Mouse (Mus musculus) CD4-positive helper T cell, adult 2 months (primary cell): ENCODE data around the gene Eloa.
"Not testable (repeated sequence)": the region's sequence is repeated elsewhere in the genome, so short reads cannot be mapped to it uniquely, and the experiment has no call there.

Experiments used
- DNase-seq: peaks from one replicate; pipeline ENCODE4 v3.0.0-alpha.2; 2012; ENCODE audit warnings: low read depth, missing footprints, low spot score

Gene Eloa

DNA sequence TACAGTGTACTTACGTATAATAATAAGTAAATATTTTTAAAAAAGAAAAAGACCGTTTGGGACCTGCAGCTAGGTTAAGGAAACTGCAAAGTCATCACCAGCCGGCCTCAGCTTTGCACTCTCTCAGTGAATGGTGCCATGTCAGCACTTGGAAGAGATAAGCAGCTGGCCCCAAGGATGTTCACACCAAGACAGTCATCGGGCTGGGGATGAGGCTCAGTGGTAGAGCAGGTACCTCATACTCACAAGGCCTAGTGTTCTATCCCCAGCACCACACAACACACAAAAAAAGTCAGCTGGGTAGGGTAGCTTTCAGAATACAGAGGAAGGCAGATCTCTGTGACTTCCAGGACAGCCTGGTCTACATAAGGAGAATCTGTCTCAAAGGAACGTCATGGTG lies 36.4 kb downstream of the Eloa start:
- DNase-seq = no peak

DNA sequence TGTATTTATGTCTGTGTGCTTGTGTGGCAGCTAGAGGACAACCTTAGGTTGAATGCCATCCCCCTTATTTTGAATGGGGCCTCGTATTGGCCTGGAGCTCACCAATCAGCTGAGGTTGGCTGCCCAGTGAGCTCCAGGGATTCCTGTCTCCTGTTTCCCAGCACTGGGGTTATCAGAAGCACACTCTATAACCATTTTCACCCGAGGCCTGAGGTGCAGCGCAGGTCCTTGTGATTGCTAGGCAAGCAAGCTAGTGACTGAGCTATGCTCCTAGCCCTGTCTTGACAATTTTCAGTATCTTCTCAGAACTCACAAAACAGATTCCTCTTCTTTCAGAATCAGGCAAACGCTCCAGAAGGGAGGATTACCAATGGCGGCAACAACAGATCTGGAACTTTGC lies 37.0 kb downstream of the Eloa start:
- DNase-seq = no peak

DNA sequence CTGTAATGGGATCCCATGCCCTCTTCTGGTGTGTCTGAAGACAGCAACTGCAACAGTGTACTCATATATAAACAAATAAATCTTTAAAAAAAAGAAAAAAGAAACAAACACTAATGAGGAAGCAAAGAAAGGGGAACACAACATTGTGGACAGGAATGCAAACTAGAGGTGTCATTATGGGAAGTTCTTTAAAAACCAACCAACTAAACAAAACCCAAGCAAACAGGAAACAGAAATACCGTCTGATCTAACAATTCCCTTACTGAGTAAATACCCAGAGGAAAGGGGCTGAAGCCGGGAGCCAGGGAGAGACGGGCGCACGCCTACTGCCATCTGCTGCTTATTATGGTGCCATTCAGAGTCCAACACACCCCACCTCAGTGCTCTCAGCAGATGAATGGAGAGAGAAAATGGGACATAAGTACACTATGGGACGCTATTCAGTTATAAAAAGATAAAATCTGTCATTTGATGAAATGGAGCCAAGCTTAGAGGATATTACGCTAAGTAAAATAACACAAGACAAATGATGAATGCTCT lies 40.0 kb downstream of the Eloa start:
- no peak for DNase-seq

DNA sequence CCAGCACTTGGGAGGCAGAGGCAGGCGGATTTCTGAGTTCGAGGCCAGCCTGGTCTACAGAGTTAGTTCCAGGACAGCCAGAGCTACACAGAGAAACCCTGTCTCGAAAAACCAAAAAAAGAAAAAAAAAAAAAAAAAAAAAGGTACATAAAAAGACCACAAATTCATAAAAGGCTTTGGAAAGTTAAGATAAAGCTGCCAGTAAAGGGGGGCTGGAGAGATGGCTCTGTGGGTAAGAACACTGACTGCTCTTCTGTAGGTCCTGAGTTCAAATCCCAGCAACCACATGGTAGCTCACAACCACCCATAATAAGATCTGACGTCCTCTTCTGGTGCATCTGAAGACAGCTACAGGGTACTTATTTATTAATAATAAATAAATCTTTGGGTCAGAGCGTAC lies 41.3 kb downstream of the Eloa start:
- not testable (repeated sequence) for DNase-seq

DNA sequence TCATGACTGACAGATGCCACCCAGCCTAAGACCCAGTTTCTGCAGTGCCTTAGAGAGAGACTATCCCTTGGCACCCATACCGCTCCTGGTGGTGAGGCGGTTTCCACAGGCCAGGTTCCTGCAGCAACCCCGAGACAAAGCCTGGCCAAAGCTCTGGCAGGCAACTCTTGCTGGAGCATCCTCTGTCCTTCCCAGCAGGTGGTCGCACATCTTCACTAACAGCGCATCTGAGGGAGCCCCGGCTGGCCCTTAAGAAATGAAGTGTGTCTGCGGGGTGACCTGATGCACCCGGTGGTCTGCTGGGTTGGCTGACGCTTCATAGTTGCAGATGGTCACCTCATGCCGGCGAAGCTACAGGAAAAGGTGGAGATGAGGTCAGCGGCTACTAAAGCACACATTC lies 45.4 kb downstream of the Eloa start:
- no peak for DNase-seq

DNA sequence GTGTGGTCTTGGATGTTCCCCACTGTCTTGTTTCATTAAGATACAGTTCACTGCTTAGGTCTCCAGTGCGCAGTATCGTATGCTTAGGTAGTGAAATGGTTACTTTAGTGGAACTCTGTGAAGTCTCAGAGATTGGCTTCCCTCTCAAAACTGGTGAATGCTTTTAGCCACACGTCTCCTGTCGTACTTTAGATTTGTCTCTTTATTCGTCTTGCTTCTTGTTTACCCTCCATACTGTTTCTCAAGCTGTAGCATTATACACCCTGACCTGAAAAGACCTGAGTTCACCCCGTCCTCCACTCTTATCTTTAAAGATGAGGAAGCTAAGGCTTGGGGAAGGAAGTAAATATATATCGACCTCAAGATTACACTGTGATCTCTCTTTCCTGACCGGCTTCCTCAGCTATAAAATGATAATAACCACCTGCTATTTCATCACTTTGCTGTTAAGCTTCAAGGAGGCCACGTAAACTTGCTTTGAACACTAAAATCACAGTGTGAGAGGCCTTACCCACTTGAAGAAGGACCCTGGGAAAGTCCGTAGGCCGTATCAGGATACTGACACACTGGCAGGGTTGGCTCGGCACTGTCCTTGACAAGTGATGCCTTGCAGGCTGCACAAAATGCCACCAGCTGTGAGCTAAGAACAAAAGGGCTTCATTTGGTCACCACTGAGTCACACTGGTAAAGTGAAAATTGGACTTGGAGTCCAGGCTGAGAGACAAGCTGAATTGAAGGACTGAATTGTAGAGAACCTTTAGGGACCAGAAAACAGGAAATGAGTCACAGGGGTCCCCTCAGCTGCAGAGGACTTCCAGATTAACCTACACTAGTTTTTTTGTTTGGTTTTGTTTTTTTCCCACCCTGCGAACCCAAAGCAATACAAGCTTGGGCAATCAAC lies 48.4 kb downstream of the Eloa start:
- DNase-seq = peak; percentile 35

DNA sequence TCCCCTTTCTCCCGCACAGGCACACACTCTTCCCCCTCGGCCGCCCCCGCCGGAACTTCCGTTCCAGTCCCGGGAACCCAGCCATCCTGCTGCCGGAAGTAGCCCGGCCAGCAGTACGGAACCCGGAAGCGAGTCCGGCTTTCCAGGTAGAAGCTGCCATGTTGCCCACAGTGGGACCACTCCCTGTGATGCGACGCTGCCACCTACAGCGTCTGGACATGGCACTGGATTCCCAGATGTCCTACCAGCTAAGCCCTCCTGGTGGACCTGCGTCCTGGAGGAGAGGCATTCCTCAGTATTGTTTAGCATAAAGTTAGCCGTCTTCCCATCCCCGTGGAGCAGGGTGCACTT lies 49.0 kb downstream of the Eloa start, which contains the start of gene Lypla2:
Gene Lypla2 (minus strand): TSS at position 71 of the 351 bp plus-strand sequence.
- DNase-seq = peak; percentile 79

DNA sequence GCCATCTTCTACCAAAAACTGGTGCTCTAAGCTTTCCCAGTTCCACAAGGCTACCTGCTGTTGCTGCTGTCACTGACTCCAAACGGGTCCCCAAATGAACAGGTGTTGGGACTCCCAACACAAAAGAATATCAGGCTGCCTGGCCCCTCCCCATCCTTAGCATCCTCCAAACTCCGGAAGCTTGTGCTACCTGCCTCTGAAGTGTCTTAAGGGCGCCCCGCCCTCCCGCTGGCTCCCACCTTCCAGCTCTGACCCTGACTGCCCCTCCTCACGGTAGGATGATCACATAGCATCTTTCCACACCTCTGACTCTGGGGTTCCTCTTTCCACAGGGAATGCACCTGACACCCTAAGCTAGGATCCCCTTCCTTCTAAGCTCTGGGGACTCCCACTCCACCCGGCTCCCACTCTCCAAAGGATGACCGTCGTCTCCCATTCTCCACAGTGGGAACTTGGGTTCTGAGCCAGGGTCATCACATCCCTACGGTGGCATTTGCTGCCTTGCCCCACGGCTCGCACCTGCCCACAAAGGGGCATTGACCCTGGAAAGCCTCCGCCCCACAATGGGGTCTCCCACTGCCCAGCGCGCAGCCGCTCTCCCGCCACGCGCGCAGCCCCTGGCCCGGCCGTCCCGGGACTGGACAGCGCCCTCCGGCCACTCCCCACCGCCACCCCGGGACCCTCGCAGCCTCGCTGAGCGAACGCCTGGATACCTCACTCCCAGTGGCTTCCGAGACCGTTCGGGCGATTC lies 49.6 kb downstream of the Eloa start:
- DNase-seq = peak; percentile 52

DNA sequence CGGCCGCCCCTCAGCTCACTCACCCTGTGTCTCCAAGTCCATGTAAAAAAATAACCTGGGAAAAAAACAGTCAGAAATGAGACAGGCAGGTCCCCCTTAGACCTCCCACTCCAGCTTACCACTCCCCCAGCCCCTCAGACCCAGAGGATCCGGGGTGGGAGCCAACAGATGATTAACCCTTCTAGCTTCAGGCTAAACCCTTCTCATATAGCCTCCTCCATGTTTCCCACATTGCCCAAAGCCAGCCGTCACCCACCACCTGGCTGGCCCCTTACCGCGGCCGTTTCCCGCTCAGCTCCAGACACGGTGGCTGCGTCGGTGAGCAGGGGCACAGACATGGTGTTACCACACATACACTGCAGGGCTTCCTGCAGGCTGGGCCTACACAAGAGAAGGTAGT lies 51.0 kb downstream of the Eloa start:
- DNase-seq = no peak

DNA sequence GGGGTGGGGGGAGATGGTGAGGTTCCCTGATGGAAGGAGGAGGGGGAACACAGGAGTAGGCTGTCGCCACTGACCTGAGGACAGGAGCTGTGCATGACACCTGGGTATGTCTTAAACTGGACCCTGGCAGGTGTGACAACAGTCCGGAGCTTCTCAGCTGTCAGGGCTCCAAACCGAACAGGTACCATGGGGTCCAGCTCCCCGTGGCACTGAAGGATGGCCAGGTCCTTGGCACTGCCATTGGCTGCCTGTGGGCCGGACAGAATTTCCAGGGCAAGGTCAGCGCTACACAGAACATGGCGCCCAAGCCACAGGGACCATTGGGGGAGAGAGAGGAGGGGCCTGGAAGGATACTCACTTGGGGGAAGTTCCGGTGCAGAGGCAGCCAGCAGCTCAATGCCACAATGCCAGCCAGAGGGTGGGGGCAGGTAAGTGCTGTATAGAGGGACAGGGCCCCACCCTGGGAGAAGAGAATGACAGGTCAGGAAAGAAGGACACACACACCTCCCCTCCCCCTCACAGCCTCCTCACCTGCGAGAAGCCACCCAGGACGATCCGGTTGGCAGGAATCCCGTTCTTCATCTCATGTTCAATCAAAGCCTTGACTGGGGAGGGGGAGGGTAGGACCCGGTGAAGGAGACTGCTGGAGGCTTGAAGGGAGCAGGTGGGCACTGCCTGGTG lies 52.4 kb downstream of the Eloa start:
- DNase-seq = no peak

DNA sequence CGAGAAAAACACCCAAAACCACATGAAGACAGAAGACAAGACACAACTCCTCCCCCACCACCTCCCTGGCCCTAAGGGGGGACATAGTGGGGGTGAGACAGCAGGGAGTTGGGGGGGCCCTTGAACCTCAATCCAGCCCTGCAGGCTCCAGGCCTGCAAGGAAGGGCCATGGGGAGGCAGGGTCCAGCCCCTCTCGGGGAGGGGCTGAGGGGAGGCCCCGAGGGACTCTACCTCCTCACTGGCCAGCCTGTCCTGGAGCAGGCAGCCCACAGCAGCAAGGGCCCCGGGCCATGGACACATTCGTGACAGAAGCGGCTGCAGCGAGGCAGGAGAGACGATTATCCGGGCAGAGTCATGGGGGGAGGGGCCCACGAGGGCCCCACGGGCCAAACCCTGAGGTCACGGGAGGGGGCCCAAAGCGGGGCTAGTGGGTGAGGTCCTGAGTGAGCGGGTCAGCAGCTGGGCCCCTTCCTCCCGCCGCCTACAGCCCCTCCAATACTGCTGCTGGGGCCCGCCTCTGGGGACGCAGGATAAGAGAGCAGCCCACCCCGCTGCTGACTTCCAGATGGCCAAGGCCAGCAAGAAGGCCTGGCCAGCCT lies 53.2 kb downstream of the Eloa start:
- DNase-seq = no peak

DNA sequence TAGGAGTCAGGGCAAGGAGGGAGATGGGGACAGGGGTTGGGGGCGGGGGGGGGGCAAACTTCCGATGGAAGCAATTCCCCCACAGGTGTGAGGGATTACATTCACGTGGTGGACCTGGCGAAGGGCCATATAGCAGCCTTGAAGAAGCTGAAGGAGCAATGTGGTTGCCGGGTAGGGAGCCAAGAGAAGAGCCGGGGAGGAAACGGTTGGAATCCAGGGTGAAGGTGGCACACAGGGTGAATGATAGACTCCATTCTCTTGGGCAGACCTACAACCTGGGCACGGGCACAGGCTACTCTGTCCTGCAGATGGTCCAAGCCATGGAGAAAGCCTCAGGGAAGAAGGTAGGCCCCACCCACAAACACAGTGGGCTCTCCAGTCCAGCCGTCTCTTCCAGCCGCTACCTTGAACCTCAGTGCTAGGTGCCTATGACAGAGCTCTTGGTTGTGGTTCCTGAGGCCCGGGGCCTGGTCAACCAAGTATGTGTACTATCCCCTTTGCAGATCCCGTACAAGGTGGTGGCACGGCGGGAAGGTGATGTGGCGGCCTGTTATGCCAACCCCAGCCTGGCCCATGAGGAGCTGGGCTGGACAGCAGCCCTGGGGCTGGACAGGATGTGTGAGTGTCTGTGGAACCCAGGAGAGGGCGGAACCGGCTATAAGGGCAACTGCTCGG lies 54.3 kb downstream of the Eloa start:
- no peak for DNase-seq

DNA sequence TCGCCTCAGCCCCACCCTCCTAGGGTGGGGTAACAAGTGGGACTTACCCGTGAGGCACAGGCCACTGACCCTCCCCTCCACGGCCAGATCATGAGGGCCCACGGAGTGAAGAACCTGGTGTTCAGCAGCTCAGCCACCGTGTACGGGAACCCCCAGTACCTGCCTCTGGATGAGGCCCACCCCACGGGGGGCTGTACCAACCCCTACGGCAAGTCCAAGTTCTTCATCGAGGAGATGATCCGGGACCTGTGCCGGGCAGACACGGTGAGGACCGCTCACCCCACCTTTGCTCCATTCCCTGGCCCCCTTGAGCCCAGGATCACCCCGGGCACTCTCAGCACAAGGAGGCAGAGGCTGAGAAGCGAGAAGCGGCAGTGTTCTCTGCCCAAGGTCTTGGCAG lies 55.3 kb downstream of the Eloa start:
- no peak for DNase-seq

DNA sequence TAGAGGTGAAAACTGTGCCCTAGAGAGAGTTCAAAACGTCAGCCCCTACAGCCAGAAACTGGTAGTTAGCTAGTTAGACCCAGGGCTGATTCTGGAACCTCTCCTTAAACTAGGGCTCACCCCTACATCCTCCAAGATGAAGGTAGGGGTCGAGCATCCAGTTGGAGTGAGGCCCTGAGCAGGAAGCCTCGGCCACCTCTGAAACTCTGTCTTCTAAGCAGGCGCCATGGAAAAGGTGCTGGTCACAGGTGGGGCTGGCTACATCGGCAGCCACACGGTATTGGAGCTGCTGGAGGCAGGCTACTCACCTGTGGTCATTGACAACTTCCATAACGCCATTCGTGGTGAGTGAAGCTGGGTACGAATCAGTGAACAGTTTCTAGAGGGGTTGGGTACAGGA lies 56.5 kb downstream of the Eloa start:
- no peak for DNase-seq

DNA sequence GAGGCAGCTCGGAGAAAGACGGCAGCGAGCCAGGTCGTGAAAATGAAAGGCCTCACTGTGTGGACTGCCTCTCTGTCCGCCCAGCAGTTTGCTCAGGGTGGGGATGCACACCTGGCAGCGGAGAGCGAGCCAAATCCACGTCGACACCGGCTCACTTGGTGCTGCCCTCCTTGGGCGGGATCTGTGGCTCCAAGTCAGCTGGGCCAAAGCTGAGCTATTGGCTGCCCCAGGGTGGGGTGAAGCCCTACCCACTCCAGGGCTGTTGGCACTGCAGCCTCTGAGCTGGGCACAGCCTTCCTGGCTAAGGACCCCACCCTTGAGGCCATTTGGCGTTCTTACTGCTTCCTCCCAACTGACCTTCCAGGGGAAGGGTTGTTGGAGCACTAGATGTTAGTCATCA lies 57.1 kb downstream of the Eloa start:
- peak; percentile 46 for DNase-seq

DNA sequence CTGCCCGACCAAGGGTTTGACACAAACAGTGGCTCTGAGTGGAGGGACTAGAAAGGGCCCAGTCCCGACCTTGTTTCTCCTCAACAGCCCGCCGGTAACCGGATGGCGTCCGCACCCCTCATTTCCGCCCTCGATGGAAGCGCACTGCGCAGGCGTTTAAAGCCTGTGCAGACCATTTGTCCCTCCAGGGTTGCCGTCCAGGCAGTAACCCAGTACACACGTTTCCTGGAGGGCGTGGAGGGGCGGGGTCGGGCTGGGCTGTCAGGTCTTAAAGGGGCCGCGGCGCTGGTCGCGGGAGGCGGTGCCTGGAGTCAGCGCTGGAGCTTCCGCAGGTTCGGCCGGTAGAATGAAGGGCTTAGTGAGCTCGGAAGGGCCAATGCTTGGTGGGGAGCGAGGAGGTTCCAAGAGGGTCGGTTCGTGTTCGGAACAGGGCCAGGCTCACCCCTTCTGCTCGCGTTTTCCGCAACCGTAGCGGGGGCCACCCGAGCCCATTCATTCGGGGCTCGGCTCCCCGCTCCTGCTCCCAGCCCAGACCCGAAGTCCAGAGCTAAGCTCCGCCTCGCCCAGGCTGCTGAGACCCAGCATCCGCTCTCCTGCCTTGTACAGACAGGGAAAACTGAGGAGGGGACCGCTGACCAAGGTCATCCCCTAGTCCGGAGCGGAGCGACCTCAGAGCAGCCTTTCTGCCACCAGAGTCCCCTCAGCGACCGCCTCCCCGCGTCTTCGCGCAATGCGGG lies 57.9 kb downstream of the Eloa start, which contains the start of gene Gale:
Gene Gale (plus strand): TSS at position 271 of the 737 bp plus-strand sequence.
- DNase-seq = peak; percentile 99

DNA sequence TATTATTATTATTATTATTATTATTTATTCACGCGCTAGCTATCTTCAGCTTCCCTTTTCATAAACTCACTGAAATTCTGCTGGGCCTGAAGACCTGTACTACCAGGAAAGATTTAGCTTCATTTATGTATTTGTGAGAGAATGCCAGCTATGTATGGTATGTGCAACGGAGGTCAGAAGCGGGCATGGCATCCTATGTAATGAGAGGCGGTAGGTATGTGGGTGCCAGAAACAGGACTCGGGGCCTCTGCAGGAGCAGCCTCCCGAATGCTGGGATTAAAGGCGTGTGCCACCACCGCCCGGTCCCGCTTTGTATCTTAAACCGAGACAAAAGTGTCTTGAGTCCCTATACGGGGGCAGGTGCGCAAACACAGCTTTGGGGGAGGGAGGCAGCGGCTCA lies 58.6 kb downstream of the Eloa start:
- no peak for DNase-seq

DNA sequence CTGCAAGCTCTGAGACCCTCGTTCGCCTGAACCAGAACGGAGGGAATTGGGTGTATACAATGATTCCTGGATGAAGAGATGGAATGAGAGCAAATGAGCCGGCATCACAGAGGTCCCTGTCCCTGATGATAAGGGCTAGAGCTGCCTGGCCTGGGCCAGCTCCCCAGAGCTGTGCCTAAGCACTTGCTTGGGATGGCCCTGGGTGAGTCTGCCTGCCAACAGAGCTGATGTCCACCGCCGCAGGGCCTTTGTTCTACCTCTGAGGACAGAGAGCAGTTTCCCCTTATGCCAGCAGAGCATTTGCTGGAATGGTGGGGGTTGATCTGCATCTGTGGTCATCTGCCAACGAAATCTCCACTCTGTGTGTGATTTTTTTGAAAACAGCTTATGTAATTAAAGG lies 59.4 kb downstream of the Eloa start:
- DNase-seq = no peak

DNA sequence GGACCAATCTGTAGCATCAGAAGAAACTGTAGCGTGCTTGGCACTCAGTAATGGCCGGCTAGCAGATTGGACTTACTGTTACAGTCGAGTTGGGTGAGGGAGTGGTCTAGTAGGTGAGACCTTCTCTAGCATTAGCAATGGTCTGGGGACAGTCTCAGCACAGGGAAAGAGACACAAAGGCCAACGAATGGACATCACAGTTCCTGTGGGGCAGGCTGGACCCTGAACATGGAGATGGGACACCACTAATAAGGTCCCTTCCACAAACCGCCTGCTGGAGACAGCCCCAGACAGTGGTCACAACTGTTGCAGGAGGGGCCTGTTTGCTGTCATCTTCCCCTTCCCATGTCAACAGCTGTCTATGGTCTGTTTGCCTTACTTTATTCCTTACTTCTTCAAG lies 59.9 kb downstream of the Eloa start:
- DNase-seq = no peak

DNA sequence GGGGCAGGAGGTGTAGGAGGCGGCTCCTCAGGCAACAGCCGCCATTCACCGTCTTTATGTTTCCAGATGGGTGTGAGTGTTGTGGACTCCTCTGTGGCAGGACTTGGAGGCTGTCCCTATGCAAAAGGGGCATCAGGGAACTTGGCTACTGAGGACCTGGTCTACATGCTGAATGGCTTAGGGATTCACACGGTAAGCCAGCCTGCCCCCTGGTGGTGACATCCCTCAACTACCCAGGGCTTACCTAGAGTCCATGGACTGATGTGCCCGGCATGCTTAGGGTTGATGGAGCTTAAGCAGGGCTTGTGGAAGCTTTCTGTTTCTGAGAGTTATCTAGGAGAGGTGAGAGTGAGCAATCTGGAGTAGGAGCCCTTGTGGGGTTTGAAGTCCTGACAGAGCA lies 60.8 kb downstream of the Eloa start:
- peak; percentile 81 for DNase-seq
